Mouse (Mus musculus) liver, postnatal 0 days (tissue): ENCODE measurements around the gene Jakmip3. TPM values are rescaled to one million over a fixed set of nuclear protein-coding genes. Genes with fewer than 3 reads are reported as not detected.

ENCODE experiments used
- ATAC-seq: fragments of 200-750 bp; cut with Nextera tagmentation; 2 replicates; pipeline ENCODE4 v1.8.0; 2017; ENCODE audit warnings: mild to moderate bottlenecking, moderate library complexity
- DNase-seq: peaks from one replicate; pipeline ENCODE4 v3.0.0-alpha.2; 2016
- H3K27ac ChIP-seq: fragments of 300-500 bp; sonication (generic); 2 replicates; pipeline ENCODE4 v1.5.1; 2014; ENCODE audit warnings: antibody characterized with exemption, moderate library complexity, mild to moderate bottlenecking, low read depth
- H3K27me3 ChIP-seq: fragments of 300-500 bp; sonication (generic); 2 replicates; pipeline ENCODE4 v1.6.1; 2014; ENCODE audit warnings: low read length, control low read depth, mixed read lengths; ENCODE audit not compliant: insufficient read depth
- H3K36me3 ChIP-seq: fragments of 300-500 bp; sonication (generic); replicated peaks from 2 replicates; pipeline ENCODE4 v1.6.1; 2014; ENCODE audit warnings: mild to moderate bottlenecking, control low read depth, low read length, moderate library complexity, mixed read lengths; ENCODE audit not compliant: insufficient read depth
- H3K4me1 ChIP-seq: fragments of 300-500 bp; sonication (generic); 2 replicates; pipeline ENCODE4 v1.6.1; 2014; ENCODE audit warnings: antibody characterized with exemption, mild to moderate bottlenecking, control low read depth; ENCODE audit not compliant: insufficient read depth
- H3K4me2 ChIP-seq: fragments of 300-500 bp; sonication (generic); 2 replicates; pipeline ENCODE4 v1.6.1; 2014; ENCODE audit warnings: low read depth, mild to moderate bottlenecking, low read length, moderate library complexity, mixed read lengths
- H3K4me3 ChIP-seq: fragments of 300-500 bp; sonication (generic); 2 replicates; pipeline ENCODE4 v1.5.1; 2014; ENCODE audit warnings: low read depth, low read length
- H3K9ac ChIP-seq: fragments of 300-500 bp; sonication (generic); replicated peaks from 2 replicates; pipeline ENCODE4 v1.6.1; 2014; ENCODE audit warnings: mild to moderate bottlenecking, moderate library complexity
- H3K9me3 ChIP-seq: fragments of 300-500 bp; sonication (generic); 2 replicates; pipeline ENCODE4 v1.6.1; 2016; ENCODE audit warnings: mild to moderate bottlenecking, control low read depth, low read length, mixed read lengths
- CTCF ChIP-seq: sonication (generic); IDR thresholded peaks from 2 replicates; pipeline ENCODE4 v1.5.1; 2016; ENCODE audit warnings: antibody characterized with exemption, low read depth
- EP300 ChIP-seq: IDR thresholded peaks from 2 replicates; pipeline ENCODE4 v1.6.1; 2016; ENCODE audit warnings: antibody characterized with exemption, low read depth, mild to moderate bottlenecking
- WGBS: fragments of 180-500 bp; shearing (Covaris S2); extraction: QIAGEN DNeasy Blood & Tissue Kit; methylation state at CpG from one replicate; pipeline ENCODE4 v1.1.7; 2014; ENCODE audit not compliant: insufficient replicate concordance; 5-methylcytosine and 5-hydroxymethylcytosine counted together
- polyA plus RNA-seq: library from polyadenylated mRNA; unstranded; fragments of >200 nt; fragmentation: Nextera tagmentation; extraction: Ambion mirVana; gene quantifications from 2 replicates; pipeline ENCODE4 v1.2.1, GENCODE M21; 2015

Gene Jakmip3
- polyA plus RNA-seq, 1 experiment from 2014 or later: not detected

DNA sequence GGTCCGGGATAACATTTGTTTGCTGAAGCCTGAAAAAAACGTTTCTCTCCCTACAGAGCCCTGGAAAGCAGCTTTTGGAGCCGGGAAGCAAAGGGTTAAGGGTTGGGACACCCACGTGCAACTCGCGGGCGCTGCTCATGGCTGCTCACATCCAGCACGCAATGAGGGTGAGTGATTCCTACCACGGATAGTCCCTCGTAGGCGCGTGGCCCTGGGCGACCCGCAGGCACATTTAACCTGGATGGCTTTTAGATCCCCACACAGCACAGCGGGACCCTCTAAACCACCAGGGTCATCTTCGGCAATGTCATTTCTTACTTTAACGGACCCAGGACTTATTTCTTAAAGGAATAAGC is 296 bp upstream of the Jakmip3 start:
- no peaks in the 10 kb centered on the region for H3K36me3 ChIP-seq
- peak overlapping the region; percentile 48 for H3K4me2 ChIP-seq
- H3K9ac ChIP-seq: no peak overlapping the region
- H3K4me1 ChIP-seq: no peaks in the 10 kb centered on the region
- 2% methylated on average over 17 of the region's 17 CpGs for WGBS
- no peak for ATAC-seq
- H3K27me3 ChIP-seq: peaks cover 47% of the 10 kb centered on the region
- peak overlapping the region; percentile 21; the same call in 1 of the 2 replicates for H3K4me3 ChIP-seq
- DNase-seq: no peak
- no peak for TF ChIP-seq CTCF
- no peak overlapping the region for H3K27ac ChIP-seq
- peaks cover 5% of the 10 kb centered on the region; the same call in 1 of the 2 replicates for H3K9me3 ChIP-seq

DNA sequence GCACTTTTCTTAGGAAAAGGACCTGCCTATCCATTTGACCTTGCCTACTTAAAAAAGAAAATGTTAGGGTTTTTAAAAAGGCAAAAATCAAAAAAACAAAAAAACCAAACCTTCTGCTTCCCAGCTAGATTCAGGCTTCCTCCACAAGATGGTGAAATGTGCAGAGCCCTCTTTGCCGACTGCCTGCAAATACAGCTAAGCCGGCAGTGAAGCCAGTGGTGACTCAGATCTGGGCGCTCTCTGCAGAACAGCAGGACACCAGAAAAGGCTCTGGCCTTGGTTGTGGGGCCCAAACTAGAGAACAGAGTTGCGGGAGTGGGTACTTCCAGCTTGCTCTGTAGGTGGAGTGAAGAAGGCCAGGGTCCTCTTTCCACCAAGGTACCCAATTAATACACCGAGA is 1.0 kb downstream of the Jakmip3 start:
- H3K36me3 ChIP-seq: no peaks in the 10 kb centered on the region
- no peak overlapping the region for H3K27ac ChIP-seq
- ATAC-seq (no peak), DNase-seq (no peak)
- no peak overlapping the region for H3K4me2 ChIP-seq
- peaks cover 47% of the 10 kb centered on the region for H3K27me3 ChIP-seq
- TF ChIP-seq CTCF (no peak), EP300 (no peak)
- no peak overlapping the region for H3K4me3 ChIP-seq
- 38% methylated on average over 5 of the region's 5 CpGs for WGBS
- no peaks in the 10 kb centered on the region for H3K9me3 ChIP-seq
- H3K4me1 ChIP-seq: no peaks in the 10 kb centered on the region
- no peak overlapping the region for H3K9ac ChIP-seq

DNA sequence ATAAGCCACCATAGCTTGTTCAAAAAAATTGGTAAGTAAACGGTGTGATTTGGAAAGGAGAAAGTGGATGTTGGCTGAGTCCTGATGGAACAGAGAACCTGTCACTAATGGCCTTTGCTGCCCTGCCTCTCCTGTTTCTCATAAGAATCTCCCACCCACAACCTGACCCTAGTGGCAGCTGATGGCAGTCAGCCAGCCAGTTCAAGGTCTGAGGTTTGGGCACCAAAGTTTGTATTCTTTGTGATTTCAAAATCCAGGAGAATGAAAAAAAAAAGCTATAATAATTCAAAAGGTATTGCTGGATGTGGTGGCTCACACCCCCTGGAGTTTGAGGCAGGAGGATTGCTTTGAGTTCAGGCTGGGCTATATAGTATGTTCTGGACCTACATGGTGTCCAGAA is 1.8 kb downstream of the Jakmip3 start:
- Histone ChIP-seq H3K9ac (no peak overlapping the region), H3K27ac (no peak overlapping the region), H3K4me2 (no peak overlapping the region), H3K4me3 (no peak overlapping the region), H3K36me3 (no peaks in the 10 kb centered on the region), H3K27me3 (peaks cover 47% of the 10 kb centered on the region), H3K4me1 (no peaks in the 10 kb centered on the region), H3K9me3 (no peaks in the 10 kb centered on the region)
- ATAC-seq: no peak
- no peak for TF ChIP-seq CTCF
- 56% methylated on average over 1 of the region's 1 CpGs for WGBS
- no peak for DNase-seq

DNA sequence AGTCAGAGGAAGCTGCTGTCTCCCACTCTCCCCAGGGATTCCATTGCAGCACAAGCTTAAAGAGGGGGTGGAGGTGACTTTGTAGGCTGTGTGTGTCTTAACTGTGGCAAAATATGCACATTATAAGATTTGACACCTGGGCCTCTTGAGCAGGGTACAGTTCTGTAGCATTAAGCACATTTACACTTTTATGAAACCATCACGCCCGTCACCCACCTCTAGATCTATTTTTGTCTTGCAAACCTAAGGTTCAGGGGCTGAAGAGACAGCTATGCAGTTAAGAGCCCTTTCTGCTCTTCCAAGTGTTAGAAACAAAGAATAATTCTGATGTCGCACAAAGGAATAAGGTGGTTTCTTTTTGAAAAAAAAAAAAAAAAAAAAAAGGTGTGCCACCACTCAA is 5.1 kb downstream of the Jakmip3 start:
- DNase-seq (no peak), ATAC-seq (no peak)
- WGBS: 57% methylated on average over 3 of the region's 3 CpGs
- no peak overlapping the region for H3K4me3 ChIP-seq
- no peak overlapping the region for H3K9ac ChIP-seq
- H3K27me3 ChIP-seq: peaks cover 30% of the 10 kb centered on the region
- no peaks in the 10 kb centered on the region for H3K4me1 ChIP-seq
- no peaks in the 10 kb centered on the region for H3K9me3 ChIP-seq
- H3K36me3 ChIP-seq: no peaks in the 10 kb centered on the region
- no peak overlapping the region for H3K27ac ChIP-seq
- TF ChIP-seq EP300: no peak
- TF ChIP-seq CTCF: no peak
- no peak overlapping the region for H3K4me2 ChIP-seq

DNA sequence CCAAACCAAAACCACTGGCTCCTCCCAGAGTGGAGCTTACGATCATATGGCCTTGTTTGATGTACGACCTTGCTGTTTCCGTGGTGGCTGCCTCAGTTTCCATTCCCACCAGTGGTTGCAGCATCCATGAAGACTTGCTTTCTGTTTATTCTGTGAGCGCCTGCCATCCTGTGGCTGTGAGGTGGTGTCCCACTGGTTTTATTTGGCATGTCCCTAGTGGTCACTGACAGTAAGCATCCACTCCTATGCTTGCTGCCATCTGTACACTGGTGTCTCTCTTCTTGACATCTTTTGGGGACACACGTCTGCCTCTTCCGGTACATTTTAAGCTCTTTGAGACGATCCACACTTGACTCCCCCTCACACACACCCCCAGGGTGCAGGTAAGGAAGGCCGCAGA is 7.2 kb downstream of the Jakmip3 start:
- H3K4me3 ChIP-seq: no peak overlapping the region
- no peak overlapping the region for H3K27ac ChIP-seq
- no peaks in the 10 kb centered on the region for H3K36me3 ChIP-seq
- H3K9ac ChIP-seq: no peak overlapping the region
- DNase-seq: no peak
- TF ChIP-seq CTCF (0 out of 2 replicates have a peak, but pooled peaks have one; percentile 3), EP300 (no peak)
- 0 out of 2 replicates have a peak, but pooled peaks cover 11% of the 10 kb centered on the region for H3K27me3 ChIP-seq
- no peaks in the 10 kb centered on the region for H3K9me3 ChIP-seq
- H3K4me1 ChIP-seq: no peaks in the 10 kb centered on the region
- no peak for ATAC-seq
- WGBS: 77% methylated on average over 8 of the region's 8 CpGs
- H3K4me2 ChIP-seq: no peak overlapping the region

DNA sequence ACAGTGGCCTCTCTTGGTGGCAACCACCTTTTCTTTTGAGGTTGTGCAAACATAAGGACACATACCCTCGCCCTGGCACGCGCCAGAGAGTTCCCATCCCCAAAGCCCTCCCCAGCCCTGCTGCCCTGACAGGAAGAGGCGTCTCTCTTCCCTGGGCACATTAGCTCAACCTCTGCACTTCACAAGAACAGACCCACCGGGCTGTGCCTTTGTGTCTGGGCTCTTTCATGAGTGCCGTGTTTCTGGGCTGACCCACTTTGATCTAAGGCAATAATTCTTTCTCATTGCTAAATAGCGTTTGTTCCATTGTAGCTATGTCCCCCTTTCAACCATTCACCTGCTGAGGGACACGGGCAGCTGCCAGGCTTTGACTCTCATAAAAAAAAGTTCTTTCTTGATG is 7.8 kb downstream of the Jakmip3 start:
- H3K27ac ChIP-seq: no peak overlapping the region
- H3K9ac ChIP-seq: no peak overlapping the region
- TF ChIP-seq CTCF (no peak), EP300 (no peak)
- no peaks in the 10 kb centered on the region for H3K36me3 ChIP-seq
- no peaks in the 10 kb centered on the region for H3K4me1 ChIP-seq
- whole genome bisulfite sequencing: 38% methylated on average over 8 of the region's 8 CpGs
- no peak overlapping the region for H3K4me3 ChIP-seq
- no peaks in the 10 kb centered on the region for H3K9me3 ChIP-seq
- no peak overlapping the region for H3K4me2 ChIP-seq
- ATAC-seq (no peak), DNase-seq (no peak)
- 0 out of 2 replicates have a peak, but pooled peaks cover 7% of the 10 kb centered on the region for H3K27me3 ChIP-seq

DNA sequence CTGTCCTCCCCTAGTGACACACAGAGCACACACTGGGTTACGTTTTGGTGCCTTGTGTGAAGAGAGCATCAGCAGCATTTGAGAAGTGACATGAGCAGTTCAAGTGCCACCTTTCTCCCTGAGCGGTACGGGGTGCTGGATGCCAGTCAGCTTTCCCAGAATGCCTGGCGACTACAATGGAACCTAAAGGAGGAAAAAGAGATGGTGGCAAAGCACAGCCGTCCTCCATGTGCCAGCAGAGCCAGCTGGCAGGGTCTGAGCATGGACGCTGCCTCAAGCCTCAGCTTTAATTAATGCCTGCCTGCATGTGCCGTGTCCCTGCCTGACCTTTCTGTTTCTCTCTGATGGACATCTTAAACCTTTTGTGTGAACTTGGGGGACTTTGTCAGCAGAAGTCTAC is 15.3 kb downstream of the Jakmip3 start:
- DNase-seq (no peak), ATAC-seq (no peak)
- Histone ChIP-seq H3K36me3 (no peaks in the 10 kb centered on the region), H3K4me2 (no peak overlapping the region), H3K27ac (no peak overlapping the region), H3K4me1 (no peaks in the 10 kb centered on the region), H3K27me3 (no peaks in the 10 kb centered on the region), H3K9ac (no peak overlapping the region), H3K9me3 (no peaks in the 10 kb centered on the region), H3K4me3 (no peak overlapping the region)
- WGBS: 65% methylated on average over 7 of the region's 7 CpGs
- TF ChIP-seq CTCF (no peak), EP300 (no peak)
